Mouse (Mus musculus) stomach, postnatal 0 days (tissue): ENCODE results near the gene Stard13.

ENCODE experiments used
- CTCF ChIP-seq: IDR thresholded peaks from 2 replicates; pipeline ENCODE4 v1.5.1; 2016; ENCODE audit warnings: antibody characterized with exemption, low read depth, mild to moderate bottlenecking, moderate library complexity
- EP300 ChIP-seq: optimal IDR thresholded peaks from 2 replicates; pipeline ENCODE3; 2016; ENCODE audit warnings: antibody characterized with exemption

DNA sequence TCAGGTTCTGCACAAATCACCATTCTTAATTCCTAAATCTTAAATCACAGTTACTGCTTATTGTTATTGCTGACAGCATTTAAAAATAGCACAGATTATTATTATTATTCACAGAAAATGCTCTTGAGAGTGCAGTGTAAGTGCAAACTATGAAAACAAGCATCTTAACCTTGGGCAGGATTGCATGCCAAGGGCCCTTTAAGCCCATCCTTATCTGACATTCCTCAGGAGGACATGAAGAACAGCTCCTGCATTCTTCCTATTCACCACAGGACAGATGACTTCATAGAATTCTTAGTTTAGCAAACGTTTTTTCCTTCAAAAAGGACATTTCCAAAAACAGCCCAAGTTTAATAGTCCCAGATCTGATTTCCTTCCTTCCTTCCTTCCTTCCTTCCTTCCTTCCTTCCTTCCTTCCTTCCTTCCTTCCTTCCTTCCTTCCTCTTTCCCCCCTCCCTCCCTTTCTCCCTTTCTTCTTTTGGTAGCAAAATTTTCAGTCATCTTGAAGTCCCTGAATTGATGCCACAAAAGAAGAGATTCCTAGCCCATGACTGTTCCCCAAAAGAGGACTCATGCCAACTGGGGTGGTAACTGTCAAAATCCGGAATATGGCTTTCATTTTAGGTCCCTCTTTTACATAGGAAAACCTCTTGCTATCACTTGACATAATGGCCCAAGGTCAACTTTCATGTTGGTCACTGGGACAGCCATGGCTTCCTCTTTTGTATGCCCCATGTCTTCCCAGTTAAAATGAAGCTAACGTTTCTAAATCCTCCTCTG, 140.6 kb downstream of the Stard13 start:
- TF ChIP-seq CTCF (no peak), EP300 (no peak)
